Mouse (Mus musculus) right cerebral cortex, postnatal 25 days (tissue): ENCODE results near the gene Vmn2r89.
"Not testable (repeated sequence)": the region's sequence is repeated elsewhere in the genome, so short reads cannot be mapped to it uniquely, and the experiment has no call there.

Experiments used
- DNase-seq: peaks from one replicate; pipeline ENCODE4 v3.0.0; 2022

Gene Vmn2r89

DNA sequence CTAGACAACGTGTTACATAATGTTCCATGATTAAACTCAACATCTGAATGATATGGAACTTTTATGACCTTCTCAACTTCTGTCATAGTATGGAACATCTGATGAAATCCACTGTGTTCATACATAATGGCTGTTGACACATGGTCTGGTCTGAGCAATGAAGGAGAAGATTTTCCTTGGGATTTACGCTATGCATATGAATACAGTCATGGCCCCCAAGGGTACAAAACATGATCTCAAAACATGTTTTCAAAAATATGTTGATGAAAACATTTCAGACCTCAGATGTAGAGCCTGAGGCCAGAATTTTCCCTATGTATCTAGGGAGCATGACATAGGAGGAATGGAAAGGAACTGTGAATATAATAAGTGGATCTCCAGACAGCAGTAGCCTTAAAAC is at the start of gene Vmn2r89:
Vmn2r89 (plus strand) TSS at position 301 of the 400 bp plus-strand sequence.
- DNase-seq, result not testable (repeated sequence)

DNA sequence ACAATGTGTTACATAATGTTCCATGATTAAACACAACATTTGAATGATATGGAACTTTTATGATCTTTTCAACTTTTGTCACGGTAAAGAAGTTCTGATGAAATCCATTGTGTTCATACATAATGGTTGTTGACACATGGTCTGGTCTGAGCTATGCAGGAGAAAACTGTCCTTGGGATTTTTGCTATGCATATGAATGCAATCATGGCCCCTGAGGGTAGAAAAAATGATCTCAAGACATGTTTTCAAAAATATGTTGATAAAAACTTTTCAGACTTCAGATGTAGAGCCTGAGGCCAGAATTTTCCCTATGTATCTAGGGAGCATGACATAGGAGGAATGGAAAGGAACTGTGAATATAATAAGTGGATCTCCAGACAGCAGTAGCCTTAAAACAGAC is 41.1 kb upstream of the Vmn2r89 start, which contains the start of gene Vmn2r88:
Vmn2r88 (plus strand) TSS at position 301 of the 400 bp plus-strand sequence.
- no peak for DNase-seq

DNA sequence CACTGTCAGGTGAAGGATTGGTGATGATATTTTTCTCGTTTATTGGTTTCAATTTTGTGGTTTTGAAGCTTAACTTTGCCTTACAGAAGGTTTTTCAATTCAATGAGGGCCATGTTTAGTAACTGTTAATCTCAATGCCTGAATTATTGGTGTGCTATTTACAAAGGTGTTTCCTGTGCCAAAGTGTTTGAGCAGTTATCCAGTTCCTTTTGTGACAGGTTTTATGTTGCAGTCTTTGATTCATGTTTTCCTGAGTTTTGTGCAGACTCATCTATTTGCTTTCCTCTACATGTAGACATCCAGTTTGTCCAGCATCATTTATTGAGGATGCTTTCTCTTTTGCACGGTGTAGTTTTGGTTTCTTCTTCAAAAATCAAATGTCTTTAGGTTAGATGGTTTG is 27.8 kb upstream of the Vmn2r89 start:
- DNase-seq, result no peak

DNA sequence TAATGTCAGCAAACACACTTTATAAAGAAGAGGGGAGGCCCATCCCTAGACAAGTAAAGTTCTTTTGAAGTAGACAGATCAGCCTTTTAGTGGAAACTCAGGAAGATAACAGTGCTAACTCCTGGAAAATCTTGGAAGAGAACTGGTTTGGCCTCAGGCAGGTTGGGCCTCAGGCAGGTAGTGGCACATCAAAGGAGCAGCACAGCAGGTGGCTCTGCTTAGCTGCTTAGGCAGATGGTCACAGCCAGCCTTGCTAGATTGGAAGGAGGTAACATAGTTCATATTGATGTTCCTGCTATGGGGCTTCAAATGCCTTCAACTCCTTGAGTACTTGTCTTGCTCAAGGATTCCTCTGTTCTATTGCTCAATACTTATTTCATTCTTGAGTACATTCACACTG is 21.5 kb upstream of the Vmn2r89 start:
- not testable (repeated sequence) for DNase-seq

DNA sequence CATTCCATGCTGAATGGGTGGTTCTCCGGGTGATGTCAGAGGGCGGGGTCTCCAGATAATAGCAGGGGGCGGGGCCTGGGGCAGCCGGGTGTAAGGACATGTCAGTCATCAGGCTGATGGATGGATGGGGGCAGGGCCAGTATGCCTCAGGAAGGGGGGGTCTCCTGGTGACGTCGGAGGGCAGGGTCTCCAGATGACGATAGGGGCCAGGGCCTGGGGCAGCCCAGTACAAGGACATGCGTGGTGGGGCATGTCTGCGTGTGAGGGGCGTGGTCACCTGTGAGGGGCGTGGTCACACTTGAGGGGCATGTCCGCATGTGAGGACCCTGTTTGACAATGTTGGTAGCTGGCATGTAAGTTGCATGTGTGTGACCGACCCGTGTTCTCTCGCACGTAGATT is 17.1 kb upstream of the Vmn2r89 start:
- no peak for DNase-seq

DNA sequence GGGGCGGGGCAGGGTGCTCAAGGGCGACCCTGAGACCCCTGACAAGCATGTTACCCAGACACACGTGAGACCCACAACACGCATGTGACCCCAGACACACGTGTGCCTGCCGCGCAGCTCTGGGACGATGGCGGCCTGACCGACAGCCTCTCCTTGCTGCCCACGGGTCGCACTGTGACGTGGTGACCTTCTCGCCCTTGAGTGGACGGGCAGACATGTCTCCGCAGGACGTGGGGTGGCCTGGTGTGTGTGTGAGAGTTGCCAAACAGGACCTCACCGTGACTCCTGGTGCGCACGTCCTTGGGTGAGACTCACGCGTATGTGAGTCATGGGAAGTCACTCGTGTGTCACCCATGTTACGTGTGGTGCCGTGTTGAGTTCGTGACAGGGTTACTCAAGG is 16.6 kb upstream of the Vmn2r89 start:
- DNase-seq, result no peak

DNA sequence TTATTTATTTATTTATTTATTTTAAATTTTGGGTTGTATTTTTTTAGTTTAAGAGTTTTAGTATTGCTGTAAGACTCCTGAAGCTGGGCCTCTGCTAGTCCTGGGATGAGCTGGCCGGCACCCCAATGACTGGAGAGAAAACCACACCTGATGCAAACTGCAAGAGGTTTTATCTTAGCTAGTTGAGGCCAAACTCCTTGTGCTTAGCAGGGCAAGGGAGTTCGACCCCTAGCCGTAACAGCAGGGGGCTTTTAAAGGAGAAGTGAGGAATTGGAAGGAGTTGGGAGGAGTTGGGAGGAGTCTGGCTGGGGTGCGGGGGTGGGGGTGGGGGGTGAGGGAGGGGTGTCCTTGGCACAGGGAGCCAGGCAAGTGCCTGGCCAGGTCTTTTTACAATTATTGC is 12.7 kb upstream of the Vmn2r89 start:
- DNase-seq, result no peak

DNA sequence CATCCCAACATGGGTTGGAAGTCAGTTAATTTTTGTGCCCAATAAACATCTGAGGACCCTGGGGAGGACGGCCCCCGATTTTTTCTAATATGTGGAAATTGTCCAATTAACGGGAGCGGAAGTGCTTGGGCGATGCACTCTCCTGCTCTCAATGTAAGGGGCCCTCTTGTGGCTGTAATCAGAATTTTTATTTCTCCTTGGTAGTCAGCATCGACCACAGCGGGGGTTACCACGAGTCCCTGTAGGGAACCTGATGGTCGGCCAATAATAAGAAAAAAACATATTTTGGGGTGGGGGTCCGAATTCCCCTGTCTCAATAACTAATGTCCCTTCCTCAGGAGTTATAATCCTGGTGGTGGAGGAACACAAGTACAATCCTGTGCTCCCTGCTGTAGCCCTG is 28.6 kb downstream of the Vmn2r89 start:
- not testable (repeated sequence) for DNase-seq

DNA sequence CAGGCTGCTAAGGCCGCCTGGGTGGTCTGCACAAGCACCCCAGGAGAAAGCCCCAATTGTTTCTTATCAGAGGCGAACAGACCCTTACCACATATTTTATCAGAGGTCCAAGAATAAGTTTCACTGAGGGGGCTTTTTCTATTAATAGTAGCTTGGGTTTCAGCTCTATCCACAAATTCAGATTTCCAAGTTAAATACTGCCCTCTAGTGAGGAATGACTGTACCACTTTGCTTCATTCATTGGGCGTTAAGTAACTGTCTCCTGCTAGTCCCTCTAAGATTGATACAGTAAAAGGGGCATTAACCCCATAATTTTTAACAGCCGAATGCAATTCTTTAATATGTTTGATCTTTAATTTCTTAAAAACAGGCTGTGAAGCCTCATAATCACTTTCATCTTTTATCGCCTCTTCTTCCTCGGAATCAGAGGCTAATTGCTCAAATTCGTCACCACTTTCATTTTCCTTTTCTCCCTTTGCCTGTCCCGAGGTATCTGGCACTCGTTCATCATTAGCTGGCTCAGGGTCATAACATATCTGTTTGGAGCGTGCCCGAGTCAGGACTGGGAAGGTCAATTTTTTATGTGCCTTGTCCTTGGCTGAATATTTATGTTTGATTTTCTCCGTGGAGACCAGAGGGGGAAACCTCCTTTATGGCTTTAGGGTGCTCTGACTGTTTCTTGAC is 29.8 kb downstream of the Vmn2r89 start:
- DNase-seq, result not testable (repeated sequence)

DNA sequence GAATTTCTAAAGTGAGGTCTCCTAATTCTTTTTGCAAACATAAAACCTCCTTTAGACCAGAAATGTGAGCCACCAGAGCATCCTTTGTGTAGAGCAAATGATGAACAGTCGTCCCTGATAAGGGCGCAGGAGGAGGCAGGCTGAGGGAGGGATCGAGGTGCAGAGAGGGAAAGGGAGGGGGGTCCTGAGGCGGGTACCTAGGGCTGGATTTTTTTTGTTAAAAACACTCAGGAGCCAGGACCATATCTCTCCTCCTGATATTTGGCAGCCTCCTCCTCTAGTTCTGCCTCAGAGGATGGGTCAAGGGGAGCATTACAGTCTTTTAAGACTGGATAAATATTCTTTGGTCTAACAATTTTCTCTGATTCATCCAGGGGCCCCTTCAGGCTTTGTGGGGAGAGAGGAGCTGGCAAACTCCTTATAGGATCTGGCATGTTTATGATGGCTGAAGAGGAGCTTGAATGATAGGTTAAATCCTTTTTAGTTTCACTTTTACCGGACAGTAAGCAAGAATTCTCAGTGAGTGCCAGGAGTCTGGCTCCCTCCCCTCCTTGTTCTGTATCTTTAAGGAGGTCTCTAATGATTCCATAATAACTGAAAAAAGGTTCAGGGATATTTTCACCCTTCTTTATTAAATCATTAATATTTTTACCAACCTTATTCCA is 30.5 kb downstream of the Vmn2r89 start:
- no peak for DNase-seq

DNA sequence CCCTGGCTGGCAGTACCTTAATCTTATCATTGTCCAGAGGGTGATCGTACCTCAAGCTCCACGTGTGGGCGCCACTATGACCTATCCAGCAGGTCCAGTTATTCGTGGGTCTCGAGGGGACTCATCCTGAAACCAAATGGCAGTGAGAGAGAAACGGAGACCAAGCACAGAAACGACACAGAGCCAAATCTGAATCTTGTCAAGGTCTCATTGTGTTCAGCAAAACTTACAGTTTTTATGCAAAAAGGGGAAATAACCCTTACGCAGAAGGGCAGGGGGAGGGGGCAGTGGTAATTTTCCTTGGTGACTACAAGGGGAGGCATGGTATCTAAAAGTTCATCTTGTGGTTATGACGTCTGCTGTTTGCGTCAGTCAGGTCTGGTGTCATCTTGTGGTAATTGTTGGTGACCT is 31.3 kb downstream of the Vmn2r89 start:
- DNase-seq, result not testable (repeated sequence)

DNA sequence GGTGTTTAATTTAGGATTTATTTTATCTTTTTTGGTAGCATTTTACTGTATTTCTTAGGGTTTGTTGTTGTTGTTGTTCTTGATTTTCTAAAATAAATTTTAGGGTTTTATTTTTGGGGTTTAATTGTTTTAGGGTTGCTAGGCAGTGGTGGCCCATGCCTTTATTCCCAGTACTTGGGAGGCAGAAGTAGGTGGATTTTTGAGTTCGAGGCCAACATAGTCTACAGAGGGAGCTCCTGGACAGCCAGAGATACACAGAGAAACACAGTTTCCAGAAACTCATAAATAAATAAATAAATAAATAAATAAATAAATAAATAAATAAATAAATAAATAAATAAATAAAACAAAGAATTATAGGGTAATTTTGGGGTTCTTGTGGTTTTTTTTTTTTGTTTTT is 32.0 kb downstream of the Vmn2r89 start:
- no peak for DNase-seq

DNA sequence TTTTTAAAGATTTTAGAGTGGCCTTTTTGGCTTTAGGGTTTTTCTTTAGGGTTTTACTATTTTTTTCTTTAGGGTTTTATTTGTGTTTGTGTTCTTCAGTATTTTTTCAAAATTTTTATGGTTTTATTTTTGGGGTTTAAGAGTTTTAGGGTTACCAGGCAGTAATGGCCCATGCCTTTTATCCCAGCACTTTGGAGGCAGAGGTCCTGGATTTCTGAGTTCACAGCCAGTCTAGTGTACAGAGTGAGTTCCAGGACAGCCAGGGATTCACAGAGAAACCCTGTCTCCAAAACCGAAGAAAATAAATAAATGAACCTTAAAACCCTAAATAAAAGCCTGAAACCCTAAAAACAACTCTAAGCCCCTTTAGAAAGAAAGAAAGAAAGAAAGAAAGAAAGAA is 34.5 kb downstream of the Vmn2r89 start:
- DNase-seq, result no peak

DNA sequence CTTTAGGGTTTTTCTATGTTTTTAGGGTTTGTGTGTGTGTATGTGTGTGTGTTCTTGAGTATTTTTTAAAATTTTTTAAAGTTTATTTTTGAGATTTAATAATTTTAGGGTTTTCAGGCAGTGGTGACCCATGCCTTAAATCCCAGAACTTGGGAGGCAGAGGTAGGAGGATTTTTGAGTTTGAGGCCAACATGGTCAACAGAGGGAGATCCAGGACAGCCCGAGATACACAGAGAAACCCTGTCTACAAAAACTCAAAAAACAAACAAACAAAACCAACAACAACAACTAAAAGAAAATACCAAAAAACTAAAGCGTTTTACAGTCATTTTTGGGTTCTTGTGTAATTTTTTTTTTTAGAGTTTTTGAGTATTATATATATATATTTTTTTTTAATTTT is 44.1 kb downstream of the Vmn2r89 start:
- DNase-seq, result no peak

DNA sequence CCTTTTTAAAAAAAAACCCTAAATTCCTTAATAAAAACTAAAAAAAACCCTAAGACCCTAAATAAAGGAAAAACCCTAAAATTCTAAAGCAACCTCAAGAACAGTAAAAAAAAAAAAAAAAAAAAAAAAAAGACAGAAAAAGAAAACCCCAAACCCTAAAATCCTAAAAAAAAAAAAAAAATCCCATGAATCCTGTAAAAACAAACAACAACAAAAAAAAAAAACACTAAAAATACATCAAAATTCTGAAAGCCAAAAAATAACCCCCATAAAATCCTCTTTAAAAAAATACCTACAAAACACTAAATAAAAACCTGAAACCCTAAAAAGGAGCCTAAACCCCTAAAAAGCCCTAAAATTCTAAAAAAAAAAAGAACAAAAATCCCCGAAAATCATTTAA is 45.3 kb downstream of the Vmn2r89 start:
- no peak for DNase-seq

DNA sequence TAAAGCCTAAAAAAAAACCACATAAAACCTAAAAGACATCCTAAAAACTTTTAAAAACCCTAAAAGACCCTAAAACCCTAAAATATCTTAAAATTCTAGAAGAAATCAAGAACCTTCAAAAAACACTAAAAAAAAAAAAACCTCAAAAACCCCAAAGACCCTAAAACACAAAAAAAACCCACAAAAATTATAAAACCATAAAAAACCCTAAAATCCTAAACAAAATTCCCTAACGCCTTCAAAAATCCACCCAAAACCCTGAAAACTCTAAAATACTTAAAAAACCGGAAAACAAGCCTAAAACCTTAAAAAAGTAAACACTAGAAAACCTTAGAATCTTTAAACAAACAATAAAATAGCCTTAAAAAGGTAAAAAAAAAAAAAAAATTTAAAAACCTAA is 46.3 kb downstream of the Vmn2r89 start:
- DNase-seq, result no peak

DNA sequence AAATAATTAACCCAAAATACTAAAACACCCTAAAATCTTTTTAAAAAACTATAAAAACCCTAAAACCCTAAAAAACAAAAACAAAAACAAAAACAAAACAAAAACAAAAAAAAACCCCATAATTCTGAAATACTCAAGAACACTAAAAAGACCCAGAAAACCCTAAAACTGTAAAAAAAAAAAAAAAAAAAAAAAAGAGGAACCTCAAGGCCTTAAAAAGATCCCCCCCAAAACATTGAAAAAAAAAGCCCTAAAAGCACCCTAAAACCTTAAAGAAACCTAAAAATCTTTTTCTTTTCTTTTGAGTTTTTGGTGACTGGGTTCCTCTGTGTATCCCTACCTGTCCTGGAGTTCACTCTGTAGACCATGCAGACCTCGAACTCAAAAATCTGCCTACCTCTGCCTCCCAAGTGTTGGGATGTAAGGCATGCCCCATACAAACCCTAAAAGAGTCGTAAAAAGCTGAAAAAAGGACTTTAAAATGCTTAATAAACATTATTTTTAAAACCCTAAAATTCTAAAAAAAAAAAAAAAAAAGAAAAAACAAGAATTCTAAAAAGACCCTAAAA is 48.1 kb downstream of the Vmn2r89 start:
- DNase-seq, result no peak

DNA sequence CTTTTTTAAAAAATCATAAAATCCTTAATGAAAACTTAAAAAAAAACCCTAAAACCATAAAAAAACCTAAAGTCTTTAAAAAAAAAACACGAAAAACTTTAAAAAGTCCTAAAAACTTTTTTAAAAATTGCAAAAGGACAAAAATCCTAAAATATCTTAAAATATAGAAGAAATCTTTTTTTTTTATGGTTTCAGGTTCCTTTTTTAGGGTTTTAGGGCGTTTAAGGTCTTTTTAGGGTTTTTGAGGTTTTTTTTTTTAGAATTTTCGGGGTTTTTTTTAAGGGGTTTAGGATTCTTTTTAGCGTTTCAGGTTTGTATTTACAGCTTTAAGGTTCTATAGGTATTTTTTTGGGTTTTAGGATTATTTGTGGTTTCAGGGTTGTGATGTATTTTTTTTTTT is 48.8 kb downstream of the Vmn2r89 start:
- DNase-seq, result no peak

DNA sequence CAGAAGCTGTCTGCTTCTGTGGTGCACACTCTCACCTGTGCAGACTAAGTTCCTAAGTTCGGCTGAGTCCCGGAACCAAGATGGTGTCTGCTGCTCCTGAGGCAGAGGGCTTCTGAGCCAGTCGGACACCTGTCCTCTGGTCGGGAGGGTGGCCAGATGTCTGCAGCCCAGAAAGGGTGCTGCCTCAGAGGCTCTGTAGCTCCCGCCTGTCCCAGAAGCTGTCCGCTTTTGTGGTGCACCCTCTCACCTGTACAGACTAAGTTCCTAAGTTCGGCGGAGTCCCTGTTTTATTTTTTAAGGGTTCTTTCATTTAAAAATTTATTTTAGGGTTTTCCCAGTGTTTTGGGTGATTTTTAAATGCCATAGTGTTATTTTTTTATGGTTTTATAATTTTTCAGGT is 55.8 kb downstream of the Vmn2r89 start:
- no peak for DNase-seq
